Mouse (Mus musculus) erythroblast, embryonic 14.5 days (primary cell): ENCODE measurements at regions not wholly inside any gene's neighbourhood (a gene's known extent, or its start where the extent isn't known, plus 50 kb on each side); places are given as distances from the start of the nearest gene placed in this dataset.
"Not testable (repeated sequence)": the region's sequence is repeated elsewhere in the genome, so short reads cannot be mapped to it uniquely, and the experiment has no call there.

Experiments
- H3K27me3 ChIP-seq: 2 replicates; pipeline ENCODE4 v1.6.1; 2012; ENCODE audit warnings: inconsistent platforms; ENCODE audit not compliant: control insufficient read depth
- H3K36me3 ChIP-seq: 2 replicates; pipeline ENCODE4 v1.6.1; 2012; ENCODE audit warnings: mild to moderate bottlenecking, inconsistent platforms; ENCODE audit not compliant: control insufficient read depth
- H3K4me1 ChIP-seq: 2 replicates; pipeline ENCODE4 v1.6.1; 2012; ENCODE audit warnings: inconsistent platforms; ENCODE audit not compliant: control insufficient read depth
- H3K4me3 ChIP-seq: replicated peaks from 2 replicates; pipeline ENCODE3; 2012; ENCODE audit warnings: moderate library complexity, mild to moderate bottlenecking, inconsistent platforms
- H3K9me3 ChIP-seq: 2 replicates; pipeline ENCODE4 v1.6.1; 2012; ENCODE audit warnings: low read length, inconsistent platforms, mixed read lengths; ENCODE audit not compliant: control insufficient read depth
- GATA1 ChIP-seq: IDR thresholded peaks from 2 replicates; pipeline ENCODE4 v1.6.1; 2012; ENCODE audit warnings: low read length, inconsistent platforms, mixed read lengths
- TAL1 ChIP-seq: IDR thresholded peaks from 3 replicates; pipeline ENCODE4 v1.6.1; 2012; ENCODE audit warnings: low read length, inconsistent platforms, mixed read lengths

DNA sequence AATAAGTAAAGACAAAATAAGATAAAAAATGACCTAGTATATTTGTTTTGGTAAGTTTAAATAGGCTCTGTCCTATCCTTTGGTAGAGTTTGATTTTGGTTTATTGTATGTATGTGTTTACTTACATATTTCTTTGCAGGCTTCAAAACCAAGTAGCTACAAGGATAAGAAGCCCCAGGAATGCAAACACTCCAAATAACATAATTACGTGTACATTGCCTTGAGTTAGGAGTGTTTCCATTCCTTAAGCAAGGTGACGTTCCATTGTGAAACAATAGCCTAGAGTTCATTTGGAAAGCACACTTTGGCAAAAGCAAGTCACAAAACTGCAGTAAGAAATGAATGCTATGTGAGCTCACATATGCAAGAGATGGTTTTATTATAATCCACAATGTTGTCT lies 404.2 kb downstream of the 1190002N15Rik start:
- H3K4me3 ChIP-seq, result no peak overlapping the region
- H3K4me1 ChIP-seq, result no peaks in the 10 kb centered on the region
- no peaks in the 10 kb centered on the region for H3K9me3 ChIP-seq
- no peak for TF ChIP-seq GATA1
- TF ChIP-seq TAL1, result no peak
- no peaks in the 10 kb centered on the region for H3K36me3 ChIP-seq
- H3K27me3 ChIP-seq, result no peaks in the 10 kb centered on the region

DNA sequence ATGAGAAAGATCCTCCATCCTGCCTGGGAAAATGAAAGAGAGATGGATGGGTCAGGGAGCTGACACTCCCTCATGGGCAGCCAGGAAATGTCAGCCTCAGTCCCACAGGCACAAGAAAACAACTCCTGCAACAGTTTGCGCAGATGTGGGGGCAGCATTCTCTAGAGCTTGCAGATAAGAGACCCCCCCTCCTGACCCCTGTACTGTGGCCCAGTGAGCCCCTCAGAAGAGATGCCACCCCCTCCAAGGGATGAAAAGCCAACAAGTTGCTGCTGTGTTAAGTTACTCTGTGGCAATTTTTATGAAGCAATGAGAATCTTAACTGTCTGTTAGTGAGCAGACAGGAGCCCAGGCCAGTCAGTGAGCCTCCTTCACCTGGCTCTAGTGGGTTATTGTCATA lies 406.5 kb downstream of the 1190002N15Rik start:
- no peaks in the 10 kb centered on the region for H3K9me3 ChIP-seq
- H3K4me3 ChIP-seq, result no peak overlapping the region
- H3K36me3 ChIP-seq, result no peaks in the 10 kb centered on the region
- TF ChIP-seq TAL1 (no peak), GATA1 (no peak)
- no peaks in the 10 kb centered on the region for H3K4me1 ChIP-seq
- no peaks in the 10 kb centered on the region for H3K27me3 ChIP-seq

DNA sequence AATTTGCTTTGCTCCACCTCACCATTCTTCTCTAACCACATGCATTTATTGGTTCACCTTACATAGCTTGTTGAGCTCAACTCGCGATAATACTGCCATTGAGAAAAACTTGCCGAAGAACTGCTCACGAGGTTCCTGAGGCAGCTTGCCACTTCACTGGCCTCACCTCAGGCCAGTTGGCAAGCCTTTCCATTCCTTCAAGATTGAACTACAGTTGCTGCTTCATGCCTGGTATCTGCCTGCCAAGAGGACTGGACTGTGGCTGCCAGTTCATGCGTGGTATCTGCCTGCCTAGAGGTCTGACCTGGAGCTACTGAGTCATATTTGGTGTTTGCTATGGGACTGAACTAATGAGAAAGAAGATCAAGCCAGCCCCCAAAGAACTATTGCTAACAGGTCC lies 420.9 kb downstream of the 1190002N15Rik start:
- H3K36me3 ChIP-seq, result no peaks in the 10 kb centered on the region
- H3K4me3 ChIP-seq, result no peak overlapping the region
- TF ChIP-seq GATA1, result no peak
- TF ChIP-seq TAL1, result no peak
- no peaks in the 10 kb centered on the region for H3K4me1 ChIP-seq
- H3K9me3 ChIP-seq, result no peaks in the 10 kb centered on the region
- no peaks in the 10 kb centered on the region for H3K27me3 ChIP-seq

DNA sequence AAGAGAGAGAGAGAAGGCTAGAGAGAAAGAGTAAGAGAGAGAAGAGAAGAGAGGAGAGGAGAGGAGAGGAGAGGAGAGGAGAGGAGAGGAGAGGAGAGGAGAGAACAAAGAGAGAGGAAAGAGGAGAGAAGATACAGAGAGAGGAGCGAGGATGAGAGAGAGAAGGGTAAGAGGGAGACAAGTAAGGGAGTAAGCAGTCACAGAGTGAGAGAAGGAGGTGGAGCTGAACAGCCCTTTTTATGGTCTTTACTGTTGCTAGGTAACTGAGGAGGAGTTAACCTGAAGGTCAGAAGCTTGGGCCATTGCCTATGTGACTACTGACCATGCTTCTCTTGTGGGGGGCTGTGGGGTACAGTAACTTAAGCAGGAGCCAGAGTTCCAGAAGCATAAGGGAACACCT lies 430.2 kb downstream of the 1190002N15Rik start:
- not testable (repeated sequence) for H3K9me3 ChIP-seq, H3K4me3 ChIP-seq, H3K27me3 ChIP-seq, H3K4me1 ChIP-seq, H3K36me3 ChIP-seq

DNA sequence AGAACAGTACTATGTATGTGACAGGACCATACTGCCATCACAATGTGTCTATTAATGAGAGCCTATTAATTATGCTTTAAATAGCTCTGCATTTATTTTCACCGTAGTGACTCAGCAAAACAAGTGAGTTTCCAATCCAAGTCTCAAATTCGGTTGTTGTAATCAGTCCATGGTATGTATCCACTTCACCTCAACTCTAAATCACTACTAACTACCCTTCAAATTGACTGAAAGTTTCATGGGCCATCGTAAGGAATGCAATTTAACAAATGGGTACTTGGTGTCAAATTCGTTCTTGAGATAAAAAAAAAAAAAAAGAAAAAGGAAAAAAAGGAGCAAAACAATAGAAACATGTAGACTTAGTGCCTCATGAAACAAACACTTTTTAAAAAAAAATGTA lies 433.2 kb downstream of the 1190002N15Rik start:
- no peaks in the 10 kb centered on the region for H3K36me3 ChIP-seq
- TF ChIP-seq GATA1 (no peak), TAL1 (no peak)
- H3K4me3 ChIP-seq, result no peak overlapping the region
- H3K9me3 ChIP-seq, result peaks cover 11% of the 10 kb centered on the region; the same call in 1 of the 2 replicates
- no peaks in the 10 kb centered on the region for H3K4me1 ChIP-seq
- H3K27me3 ChIP-seq, result no peaks in the 10 kb centered on the region

DNA sequence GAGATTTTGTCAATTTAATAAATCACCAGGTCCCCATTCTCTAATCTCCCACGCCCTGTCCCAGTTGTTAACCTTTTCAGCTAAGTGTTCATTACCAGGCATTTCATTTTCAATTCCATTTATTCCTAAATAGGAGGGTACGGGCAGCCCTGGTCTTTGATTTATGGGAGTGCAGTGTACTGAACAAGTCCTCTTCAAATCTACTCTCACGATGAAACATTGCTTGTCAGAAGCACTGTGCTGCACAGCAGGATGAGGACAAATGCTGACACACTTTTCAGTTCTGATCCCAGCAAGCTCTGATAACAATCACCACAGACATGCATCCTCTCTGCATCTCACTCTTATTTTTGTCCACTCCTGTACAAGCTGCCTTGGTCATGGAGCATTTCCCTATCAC lies 435.9 kb downstream of the 1190002N15Rik start:
- Histone ChIP-seq H3K36me3 (no peaks in the 10 kb centered on the region), H3K9me3 (peaks cover 8% of the 10 kb centered on the region; the same call in 1 of the 2 replicates), H3K4me1 (no peaks in the 10 kb centered on the region), H3K4me3 (no peak overlapping the region), H3K27me3 (no peaks in the 10 kb centered on the region)
- no peak for TF ChIP-seq GATA1
- no peak for TF ChIP-seq TAL1

DNA sequence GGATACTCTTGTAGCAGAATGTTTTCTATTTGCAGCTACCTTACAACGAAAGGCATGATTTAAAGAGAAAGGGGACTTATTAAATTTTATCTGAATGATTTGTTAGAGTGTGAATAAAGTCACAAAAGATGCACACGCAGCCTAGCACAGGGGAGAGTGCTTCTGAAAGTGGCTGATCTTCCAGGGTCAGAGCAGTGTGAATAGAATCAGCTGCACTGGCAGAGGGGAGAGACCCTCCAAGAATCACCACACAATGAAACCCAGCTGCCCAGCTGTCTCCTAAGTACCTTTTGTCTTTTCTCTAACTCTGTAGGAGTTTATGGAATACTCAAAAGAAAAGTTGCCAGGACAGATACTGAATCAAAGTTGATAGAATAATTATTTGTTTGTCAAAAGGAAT lies 443.1 kb downstream of the 1190002N15Rik start:
- TF ChIP-seq GATA1 (no peak), TAL1 (no peak)
- H3K4me3 ChIP-seq, result no peak overlapping the region

DNA sequence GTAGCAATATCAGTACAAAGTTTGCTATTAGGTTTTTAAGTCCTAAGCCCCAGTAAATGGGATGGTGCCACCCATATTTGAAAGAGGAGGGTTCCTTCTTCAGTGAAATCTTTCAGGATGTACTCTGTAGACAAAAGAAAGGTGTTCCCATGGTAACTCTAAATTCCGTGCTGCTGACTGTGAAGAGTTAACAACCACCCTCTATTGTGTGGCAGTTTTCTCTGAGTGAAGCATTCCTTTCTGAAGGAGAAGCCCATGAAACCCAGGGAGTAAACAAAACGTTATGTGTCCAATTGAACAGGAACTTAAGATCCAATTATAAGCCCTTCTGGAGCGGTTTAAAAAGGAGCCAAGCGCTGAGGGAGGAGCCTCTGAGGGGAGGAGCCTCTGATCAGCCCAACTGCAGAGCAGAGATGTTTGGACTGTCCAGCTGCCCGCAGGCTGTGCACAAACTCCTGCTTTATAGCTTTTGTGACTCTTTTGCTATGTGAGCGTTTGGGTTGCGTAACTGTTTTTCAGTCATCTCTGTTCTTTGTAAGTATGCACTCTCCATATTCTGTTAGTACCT lies 446.1 kb downstream of the 1190002N15Rik start:
- TF ChIP-seq GATA1 (no peak), TAL1 (no peak)
- Histone ChIP-seq H3K9me3 (no peaks in the 10 kb centered on the region), H3K4me1 (no peaks in the 10 kb centered on the region), H3K4me3 (no peak overlapping the region), H3K27me3 (no peaks in the 10 kb centered on the region), H3K36me3 (no peaks in the 10 kb centered on the region)

More for the DNA sequence above, 443.1 kb downstream of the 1190002N15Rik start:
- 0 out of 2 replicates have a peak, but pooled peaks cover 2% of the 10 kb centered on the region for H3K9me3 ChIP-seq
- no peaks in the 10 kb centered on the region for H3K4me1 ChIP-seq
- no peaks in the 10 kb centered on the region for H3K36me3 ChIP-seq
- H3K27me3 ChIP-seq, result no peaks in the 10 kb centered on the region

DNA sequence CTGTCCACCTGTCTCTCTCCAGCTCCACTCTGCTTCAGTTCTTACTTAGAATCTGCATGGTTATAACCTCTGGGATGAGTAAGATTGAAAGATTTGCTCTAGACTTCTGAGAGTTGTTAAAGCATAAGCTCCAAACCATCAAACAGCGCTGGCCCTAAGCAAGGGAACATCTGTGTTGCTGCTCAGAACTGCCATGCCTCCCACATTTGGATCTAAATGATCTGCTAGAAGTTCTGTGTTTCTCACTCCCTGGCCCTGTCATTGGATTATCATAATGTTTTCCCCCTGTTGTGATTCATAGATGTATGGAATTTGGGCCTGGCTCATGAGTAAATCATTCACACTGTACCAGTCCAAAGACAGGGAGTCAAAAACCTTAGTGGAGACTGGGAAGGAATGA lies 448.1 kb downstream of the 1190002N15Rik start:
- H3K4me3 ChIP-seq, result no peak overlapping the region
- no peaks in the 10 kb centered on the region for H3K4me1 ChIP-seq
- no peaks in the 10 kb centered on the region for H3K9me3 ChIP-seq
- no peaks in the 10 kb centered on the region for H3K36me3 ChIP-seq
- no peaks in the 10 kb centered on the region for H3K27me3 ChIP-seq
- TF ChIP-seq GATA1, result no peak
- no peak for TF ChIP-seq TAL1
